Mouse (Mus musculus): ENCODE results near the gene Mvb12a. TPM values are rescaled to one million over a fixed set of nuclear protein-coding genes. Genes with fewer than 3 reads are reported as not detected.
"Not testable (repeated sequence)": the region's sequence is repeated elsewhere in the genome, so short reads cannot be mapped to it uniquely, and the experiment has no call there.

Gene Mvb12a
- total RNA-seq, 2 experiments from 2014 or later: 64.6 to 72.0 TPM

GRCm38 (mm10) chr8:71525226-71526050 is 17.3 kb upstream of the Mvb12a start, which contains the start of gene Ccdc194:
Gene Ccdc194 (minus strand): TSS chr8:71525711.
- no peak for DNase-seq (ENCODE audit: low spot score in 2 of 2)

GRCm38 (mm10) chr8:71526272-71526671 is 16.4 kb upstream of the Mvb12a start:
- no peak for DNase-seq (ENCODE audit: low spot score in 2 of 2)

- DNase-seq (ENCODE audit: low spot score in 2 of 2): no peak
Measured at GRCm38 (mm10) chr8:71527162-71527870, 15.4 kb upstream of the Mvb12a start.

- DNase-seq (ENCODE audit: low spot score in 2 of 2): no peak
Measured at GRCm38 (mm10) chr8:71528362-71529073, 14.2 kb upstream of the Mvb12a start.

- DNase-seq (ENCODE audit: low spot score in 2 of 2): not testable (repeated sequence)
Measured at GRCm38 (mm10) chr8:71530735-71531467, 11.8 kb upstream of the Mvb12a start.

GRCm38 (mm10) chr8:71534263-71534810 is 8.4 kb upstream of the Mvb12a start:
- DNase-seq (ENCODE audit: low spot score in 2 of 2): no peak

- no peak for DNase-seq (ENCODE audit: low spot score in 2 of 2)
Measured at GRCm38 (mm10) chr8:71535663-71536062, 7.1 kb upstream of the Mvb12a start.

GRCm38 (mm10) chr8:71537028-71537867 is 5.5 kb upstream of the Mvb12a start, which contains the start of gene Bst2:
Gene Bst2 (minus strand): TSS chr8:71537456.
- peak; percentile 79 for DNase-seq (ENCODE audit: low spot score in 2 of 2)

- no peak for DNase-seq (ENCODE audit: low spot score in 2 of 2)
Measured at GRCm38 (mm10) chr8:71543755-71544154, 1.0 kb downstream of the Mvb12a start.

GRCm38 (mm10) chr8:71545053-71545452 is 2.3 kb downstream of the Mvb12a start:
- DNase-seq (ENCODE audit: low spot score in 2 of 2): no peak

- no peak for DNase-seq (ENCODE audit: low spot score in 2 of 2)
Measured at GRCm38 (mm10) chr8:71547590-71547989, 4.9 kb downstream of the Mvb12a start.

- no peak for DNase-seq (ENCODE audit: low spot score in 2 of 2)
Measured at GRCm38 (mm10) chr8:71550754-71551153, 8.0 kb downstream of the Mvb12a start.

GRCm38 (mm10) chr8:71552770-71553169 is 10.0 kb downstream of the Mvb12a start:
- no peak for DNase-seq (ENCODE audit: low spot score in 2 of 2)

GRCm38 (mm10) chr8:71554001-71554400 is 11.3 kb downstream of the Mvb12a start:
- DNase-seq (ENCODE audit: low spot score in 2 of 2): no peak

GRCm38 (mm10) chr8:71554644-71555043 is 11.9 kb downstream of the Mvb12a start:
- no peak for DNase-seq (ENCODE audit: low spot score in 2 of 2)

GRCm38 (mm10) chr8:71558071-71558957 is 15.6 kb downstream of the Mvb12a start, which contains the start of gene Tmem221:
Gene Tmem221 (minus strand): TSS chr8:71558871.
- DNase-seq (ENCODE audit: low spot score in 2 of 2): peak in 1 of 2 experiments; percentile 22

- DNase-seq (ENCODE audit: low spot score in 2 of 2): peak; percentile 70 to 77
Measured at GRCm38 (mm10) chr8:71558958-71559690, 16.4 kb downstream of the Mvb12a start.

- no peak for DNase-seq (ENCODE audit: low spot score in 2 of 2)
Measured at GRCm38 (mm10) chr8:71560071-71560470, 17.3 kb downstream of the Mvb12a start.

Data from adrenal gland, adult 18-20 months (tissue).